Mouse (Mus musculus) ES-E14 (cell line): Measurements from ENCODE around the gene Cped1.

Source experiments
- CHD2 ChIP-seq: IDR thresholded peaks from 2 replicates; pipeline ENCODE4 v1.6.1; 2014; ENCODE audit warnings: mild to moderate bottlenecking, low read depth, low read length, inconsistent platforms
- MAFK ChIP-seq: IDR thresholded peaks from 2 replicates; pipeline ENCODE4 v1.6.1; 2014; ENCODE audit warnings: mild to moderate bottlenecking, low read depth, low read length, inconsistent platforms; ENCODE audit not compliant: insufficient read depth
- ZC3H11A ChIP-seq: IDR thresholded peaks from 2 replicates; pipeline ENCODE4 v1.6.1; 2012; ENCODE audit warnings: low read depth, mild to moderate bottlenecking, inconsistent platforms, low read length, borderline replicate concordance

DNA sequence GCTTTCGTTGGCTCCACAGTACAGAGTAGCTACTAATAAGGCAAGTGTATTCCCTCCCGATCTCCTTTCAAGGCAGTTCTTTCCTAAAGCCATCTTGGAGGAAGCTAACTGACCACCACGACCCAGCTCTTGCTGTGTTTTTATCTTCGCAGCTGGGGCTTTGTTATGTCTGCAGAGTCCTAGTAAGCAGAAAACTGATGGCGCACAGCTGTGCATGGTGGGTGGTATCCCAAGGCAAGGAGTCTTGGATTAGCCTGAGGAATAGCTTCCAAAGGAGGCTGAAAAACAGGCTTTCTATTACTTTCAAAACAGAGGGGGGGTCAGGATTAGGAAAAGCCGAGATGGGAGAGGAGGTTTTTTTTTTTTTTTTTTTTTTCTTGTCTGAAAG, 17.5 kb downstream of the Cped1 start:
- TF ChIP-seq ZC3H11A = no peak
- no peak for TF ChIP-seq MAFK
- TF ChIP-seq CHD2 = no peak
